Mouse (Mus musculus): ENCODE measurements around the gene Cd47. TPM values are rescaled to one million over a fixed set of nuclear protein-coding genes. Genes with fewer than 3 reads are reported as not detected.

The Cd47 gene
- polyA plus RNA-seq, 1 experiment from 2014 or later: 32.2 TPM

DNA sequence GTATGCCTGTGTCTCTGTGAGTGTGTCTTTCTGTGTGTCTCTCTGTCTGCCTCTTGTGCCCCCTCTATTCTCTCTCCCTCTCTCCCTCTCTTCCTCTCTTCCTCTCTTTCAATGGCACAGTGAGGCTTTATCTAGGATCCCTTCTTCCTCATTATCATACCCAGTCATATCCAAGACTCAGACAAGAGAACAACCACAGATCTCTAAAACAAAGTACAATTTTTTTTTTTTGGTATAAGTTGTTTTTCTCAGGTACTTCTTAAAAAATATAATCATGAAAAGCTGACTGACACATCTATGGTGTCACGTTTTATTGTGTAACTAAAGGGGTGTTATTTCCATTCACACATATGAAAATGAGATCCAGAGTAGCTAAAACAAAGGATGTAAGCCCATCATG lies 27.3 kb upstream of the Cd47 start:
- no peak overlapping the region for H3K27ac ChIP-seq (replicated peaks)
- no peak for DNase-seq (ENCODE audit: low spot score)
- H3K4me3 ChIP-seq: no peak overlapping the region
- no peaks in the 10 kb centered on the region for H3K9me3 ChIP-seq
- no peaks in the 10 kb centered on the region for H3K36me3 ChIP-seq (replicated peaks)
- H3K27me3 ChIP-seq (replicated peaks; ENCODE audit: low read depth, poor library complexity, severe bottlenecking): no peaks in the 10 kb centered on the region
- no peaks in the 10 kb centered on the region for H3K4me1 ChIP-seq
- WGBS: 84% methylated on average over 1 of the region's 1 CpGs

DNA sequence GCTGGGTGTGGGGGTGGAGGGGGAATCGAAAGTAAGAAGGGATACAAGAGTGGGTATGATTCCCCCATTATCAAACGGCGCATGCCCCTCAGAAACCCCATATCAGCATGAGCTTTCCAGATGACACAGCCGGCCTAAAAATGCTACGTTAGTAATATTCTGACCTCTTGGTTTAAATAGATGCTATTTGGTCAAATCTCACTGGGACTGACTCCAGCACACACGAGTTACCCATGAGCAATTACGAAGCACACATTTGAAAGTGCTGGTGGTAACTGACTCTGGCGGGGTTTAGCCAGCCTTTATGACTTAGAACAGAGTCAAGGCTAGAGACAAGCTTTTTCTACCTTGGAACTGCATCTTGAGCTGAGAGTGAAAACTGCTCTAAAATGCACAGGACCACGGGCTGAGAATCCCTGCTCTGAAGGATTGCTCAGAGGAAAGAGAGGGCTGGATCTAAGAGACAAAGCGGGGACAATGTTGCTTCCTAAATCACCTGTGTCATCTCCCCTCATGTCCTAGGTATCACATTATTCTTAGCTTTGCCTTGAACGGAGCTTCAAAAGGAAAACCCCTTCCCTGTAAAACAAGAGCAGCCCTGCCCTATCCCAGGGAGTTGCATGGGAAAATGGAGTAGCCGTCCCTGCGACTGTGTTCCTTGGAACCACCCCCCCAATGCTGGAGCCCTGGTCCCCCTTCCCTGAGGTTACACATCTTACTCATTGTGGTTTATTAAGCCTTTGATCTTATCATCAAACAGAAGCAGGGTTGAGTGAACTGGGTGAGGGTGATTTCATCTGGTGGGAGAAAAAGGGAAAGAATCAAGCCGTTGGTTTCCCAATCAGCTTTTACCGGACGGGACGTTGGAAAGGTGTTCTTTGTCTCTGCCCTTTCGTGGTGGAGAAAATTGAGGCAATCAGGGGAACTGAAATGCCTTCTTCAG lies 26.0 kb upstream of the Cd47 start:
- Histone ChIP-seq H3K4me3 (no peak overlapping the region), H3K36me3 (replicated peaks) (no peaks in the 10 kb centered on the region), H3K9me3 (no peaks in the 10 kb centered on the region), H3K27ac (replicated peaks) (no peak overlapping the region), H3K4me1 (no peaks in the 10 kb centered on the region), H3K27me3 (replicated peaks; ENCODE audit: low read depth, poor library complexity, severe bottlenecking) (no peaks in the 10 kb centered on the region)
- WGBS: 87% methylated on average over 18 of the region's 18 CpGs
- no peak for DNase-seq (ENCODE audit: low spot score)

DNA sequence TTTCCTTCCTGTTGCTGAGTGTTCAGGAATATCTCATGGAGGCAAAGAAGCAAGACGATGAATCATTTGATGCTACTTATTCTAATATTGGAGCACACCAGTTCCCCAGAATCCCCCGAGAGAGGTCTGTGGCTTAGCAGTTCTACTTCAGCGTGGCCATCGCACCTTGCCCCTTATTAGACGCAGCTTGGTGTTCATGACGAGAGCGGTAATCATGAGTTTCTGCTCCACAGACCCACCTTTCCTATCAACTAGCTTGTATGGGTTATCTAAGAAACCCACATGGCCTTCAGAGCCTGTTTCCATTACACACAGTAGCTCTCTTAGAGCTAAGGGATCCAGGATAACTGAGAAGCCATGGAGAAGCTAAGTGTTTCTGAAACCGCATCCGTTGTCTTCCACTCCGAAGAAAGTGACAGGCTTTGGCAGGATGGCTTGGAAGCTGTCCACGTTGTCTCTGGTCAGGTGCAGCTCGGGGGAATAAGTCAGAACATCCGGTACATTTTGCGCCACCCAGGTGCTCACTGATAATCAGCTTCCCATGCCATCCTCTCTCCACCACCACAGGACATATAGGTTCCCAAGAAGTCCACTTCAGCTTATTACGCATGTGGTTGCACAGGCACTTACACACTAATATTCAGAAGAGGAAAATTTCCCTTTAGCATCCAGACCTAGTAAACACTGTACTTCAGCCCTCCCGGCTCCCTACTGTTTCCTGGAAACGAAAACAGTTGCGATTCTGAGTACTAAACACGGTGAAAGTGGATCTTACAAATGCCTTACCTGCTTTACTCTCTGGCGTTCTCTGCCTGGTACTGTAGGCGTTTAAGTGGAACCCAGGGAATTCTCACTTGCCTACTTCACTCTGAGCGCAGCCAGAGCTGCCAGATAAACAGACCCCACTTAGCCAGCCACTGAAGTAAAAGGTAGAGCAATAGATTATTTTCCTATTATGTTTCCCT lies 25.0 kb upstream of the Cd47 start:
- no peak overlapping the region for H3K4me3 ChIP-seq
- no peaks in the 10 kb centered on the region for H3K27me3 ChIP-seq (replicated peaks; ENCODE audit: low read depth, poor library complexity, severe bottlenecking)
- WGBS: 89% methylated on average over 22 of the region's 22 CpGs
- no peaks in the 10 kb centered on the region for H3K9me3 ChIP-seq
- H3K27ac ChIP-seq (replicated peaks): no peak overlapping the region
- no peaks in the 10 kb centered on the region for H3K36me3 ChIP-seq (replicated peaks)
- H3K4me1 ChIP-seq: no peaks in the 10 kb centered on the region
- DNase-seq (ENCODE audit: low spot score): no peak

DNA sequence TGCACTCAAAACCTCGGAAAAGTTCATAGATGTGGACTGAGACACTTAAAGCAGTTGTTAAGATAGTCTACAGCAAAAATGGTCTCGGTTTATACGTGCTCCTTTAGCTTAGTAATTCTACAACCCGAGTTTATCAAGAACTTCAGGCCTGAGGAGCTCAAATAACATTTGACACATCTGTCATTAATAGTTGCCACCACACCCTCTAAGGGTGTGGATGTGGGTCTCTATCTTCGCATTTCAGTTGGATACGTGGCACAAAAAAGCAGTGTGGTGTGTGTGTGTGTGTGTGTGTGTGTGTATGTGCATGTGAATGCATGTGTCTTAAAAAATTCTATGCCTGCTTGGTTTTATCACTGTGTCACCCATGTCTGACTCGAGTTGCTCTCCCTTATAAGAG lies 23.4 kb upstream of the Cd47 start:
- Histone ChIP-seq H3K9me3 (no peaks in the 10 kb centered on the region), H3K27ac (replicated peaks) (no peak overlapping the region), H3K27me3 (replicated peaks; ENCODE audit: low read depth, poor library complexity, severe bottlenecking) (no peaks in the 10 kb centered on the region), H3K36me3 (replicated peaks) (no peaks in the 10 kb centered on the region), H3K4me3 (no peak overlapping the region), H3K4me1 (no peaks in the 10 kb centered on the region)
- no peak for DNase-seq (ENCODE audit: low spot score)
- WGBS: 77% methylated on average over 7 of the region's 7 CpGs

DNA sequence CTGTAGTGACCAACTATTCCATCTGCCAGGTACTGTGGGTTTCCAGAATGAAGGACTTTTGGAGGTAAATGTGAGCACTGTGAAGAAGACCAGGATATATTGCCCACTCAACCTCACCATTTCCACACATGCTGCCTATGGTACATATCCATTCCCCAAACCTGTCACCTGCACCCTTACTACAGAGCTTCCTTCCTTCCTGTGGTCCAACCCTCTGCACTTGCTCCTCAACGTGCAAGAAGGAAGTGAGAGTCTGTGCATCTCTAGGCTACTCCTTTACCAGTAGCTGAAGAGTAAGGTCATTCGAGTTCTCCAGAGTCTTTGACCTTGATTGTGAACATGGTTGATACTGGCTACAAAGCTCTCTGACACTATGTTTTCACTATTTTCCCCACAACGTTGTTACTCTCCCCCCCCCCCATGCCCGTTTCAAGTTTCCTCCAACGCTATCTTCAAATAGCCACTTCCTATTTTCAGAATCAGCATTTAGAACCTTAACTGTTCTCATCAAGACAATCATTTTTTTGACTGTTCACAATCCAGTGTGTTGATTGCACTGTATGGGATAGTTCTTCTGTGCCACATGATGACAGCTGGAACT lies 18.7 kb upstream of the Cd47 start:
- H3K4me3 ChIP-seq: no peak overlapping the region
- no peak for DNase-seq (ENCODE audit: low spot score)
- H3K9me3 ChIP-seq: no peaks in the 10 kb centered on the region
- H3K27me3 ChIP-seq (replicated peaks; ENCODE audit: low read depth, poor library complexity, severe bottlenecking): no peaks in the 10 kb centered on the region
- H3K27ac ChIP-seq (replicated peaks): no peak overlapping the region
- WGBS: 87% methylated on average over 5 of the region's 5 CpGs
- H3K4me1 ChIP-seq: no peaks in the 10 kb centered on the region
- H3K36me3 ChIP-seq (replicated peaks): no peaks in the 10 kb centered on the region

DNA sequence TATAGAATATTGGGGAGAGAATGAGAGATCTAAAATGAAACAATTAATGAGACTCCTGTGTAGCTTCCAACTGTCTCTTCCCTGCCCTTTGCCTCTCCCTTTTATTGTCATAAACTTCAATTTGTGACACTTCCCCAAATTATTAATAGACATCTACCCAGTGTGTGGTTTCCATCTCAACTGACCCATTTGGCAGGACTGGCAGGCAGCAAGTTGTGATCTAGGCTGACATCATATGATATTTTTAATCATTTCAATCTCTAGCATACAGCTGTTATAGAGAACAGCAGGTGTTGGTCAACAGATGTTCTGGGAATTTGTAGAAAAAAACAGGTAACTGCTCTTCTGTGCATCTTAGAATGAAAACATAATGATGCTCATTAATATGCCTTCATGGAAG lies 17.0 kb upstream of the Cd47 start:
- no peak overlapping the region for H3K27ac ChIP-seq (replicated peaks)

DNA sequence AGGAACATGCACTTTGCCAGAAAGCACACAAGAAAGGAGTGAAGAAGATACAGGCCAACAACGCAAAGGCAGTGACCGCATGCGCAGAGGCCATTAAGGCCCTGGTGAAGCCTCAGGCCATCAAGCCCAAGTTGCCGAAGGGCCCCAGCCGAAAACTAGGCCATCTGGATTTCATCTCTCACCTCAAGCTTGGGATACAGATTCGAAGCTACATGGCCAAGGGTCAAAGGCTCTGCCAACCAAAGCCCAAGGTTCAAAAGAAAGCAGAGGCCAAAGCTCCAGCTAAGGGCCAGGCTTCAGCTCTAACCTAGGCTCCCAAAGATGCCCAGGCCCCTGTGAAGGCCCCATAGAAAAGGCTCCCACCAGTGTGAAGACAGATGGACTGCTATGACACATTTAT lies 14.2 kb upstream of the Cd47 start:
- Histone ChIP-seq H3K4me1 (no peaks in the 10 kb centered on the region), H3K9me3 (no peaks in the 10 kb centered on the region), H3K27ac (replicated peaks) (no peak overlapping the region), H3K27me3 (replicated peaks; ENCODE audit: low read depth, poor library complexity, severe bottlenecking) (no peaks in the 10 kb centered on the region), H3K4me3 (no peak overlapping the region), H3K36me3 (replicated peaks) (no peaks in the 10 kb centered on the region)
- no peak for DNase-seq (ENCODE audit: low spot score)
- 80% methylated on average over 6 of the region's 6 CpGs for WGBS

More for the DNA sequence above, 17.0 kb upstream of the Cd47 start:
- no peak overlapping the region for H3K4me3 ChIP-seq
- no peak for DNase-seq (ENCODE audit: low spot score)
- H3K36me3 ChIP-seq (replicated peaks): no peaks in the 10 kb centered on the region
- no peaks in the 10 kb centered on the region for H3K27me3 ChIP-seq (replicated peaks; ENCODE audit: low read depth, poor library complexity, severe bottlenecking)
- H3K4me1 ChIP-seq: no peaks in the 10 kb centered on the region
- no peaks in the 10 kb centered on the region for H3K9me3 ChIP-seq

DNA sequence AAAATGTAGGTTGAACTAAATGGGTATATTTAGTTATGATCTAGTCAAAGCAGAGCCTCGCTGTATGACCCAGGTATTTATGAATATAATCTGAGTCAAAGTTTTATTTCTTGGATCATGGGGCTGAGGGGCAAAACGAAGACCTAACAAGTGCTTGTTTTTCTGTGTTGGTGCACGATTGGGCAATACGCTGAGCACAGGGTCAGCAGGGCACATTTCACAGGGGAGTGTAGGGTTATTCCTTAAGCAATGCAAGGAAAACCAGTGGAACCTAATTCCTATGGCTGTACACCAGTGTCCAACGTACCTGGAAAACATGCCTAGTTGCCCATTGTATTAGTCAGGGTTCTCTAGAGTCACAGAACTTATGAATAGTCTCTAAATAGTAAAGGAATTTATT lies 12.6 kb upstream of the Cd47 start:
- H3K9me3 ChIP-seq: no peaks in the 10 kb centered on the region
- H3K27ac ChIP-seq (replicated peaks): no peak overlapping the region
- no peak overlapping the region for H3K4me3 ChIP-seq
- no peaks in the 10 kb centered on the region for H3K27me3 ChIP-seq (replicated peaks; ENCODE audit: low read depth, poor library complexity, severe bottlenecking)
- 89% methylated on average over 5 of the region's 5 CpGs for WGBS
- H3K4me1 ChIP-seq: no peaks in the 10 kb centered on the region
- H3K36me3 ChIP-seq (replicated peaks): no peaks in the 10 kb centered on the region
- DNase-seq (ENCODE audit: low spot score): no peak

DNA sequence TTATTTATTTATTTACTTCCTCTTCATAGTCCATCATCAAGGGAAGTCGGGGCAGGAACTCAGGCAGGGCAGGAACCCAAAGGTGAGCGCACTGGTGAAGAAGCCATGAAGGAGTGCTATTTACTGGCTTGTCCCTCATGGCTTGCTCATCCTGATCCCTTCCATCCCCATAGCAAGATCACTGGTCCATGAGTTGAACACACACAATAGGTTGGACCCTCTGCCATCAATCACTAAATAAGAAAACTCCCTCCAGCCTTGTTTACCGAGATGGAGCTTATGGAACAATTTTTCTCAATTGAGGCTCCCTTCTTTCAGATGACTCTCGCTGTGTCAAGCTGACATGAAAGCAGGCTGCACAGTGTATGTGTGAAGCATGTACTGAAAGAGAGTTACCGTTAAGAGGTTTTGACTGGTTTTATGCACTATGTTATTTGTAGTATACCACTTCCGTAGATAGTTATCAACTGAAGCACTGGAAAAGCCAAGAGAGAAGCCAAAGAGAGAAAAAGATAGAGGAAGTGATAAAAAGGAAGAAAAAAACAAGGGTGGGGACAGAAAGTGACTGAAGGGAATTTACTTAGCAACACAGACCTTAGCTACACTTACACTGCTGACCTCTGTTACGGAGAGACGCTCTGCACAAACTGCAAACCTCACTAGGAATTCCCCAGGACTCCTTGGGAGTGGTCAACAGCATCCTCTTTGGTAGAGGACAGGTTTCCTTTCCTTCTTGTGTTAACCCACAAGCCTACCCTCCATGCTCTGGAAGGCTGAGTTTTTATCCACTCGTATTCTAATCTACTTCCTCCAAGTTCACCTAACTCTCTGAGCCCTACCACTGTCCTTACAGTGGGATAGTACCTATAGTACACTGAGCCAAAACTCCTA lies 9.5 kb upstream of the Cd47 start:
- Histone ChIP-seq H3K4me3 (no peak overlapping the region), H3K27me3 (replicated peaks; ENCODE audit: low read depth, poor library complexity, severe bottlenecking) (no peaks in the 10 kb centered on the region), H3K36me3 (replicated peaks) (no peaks in the 10 kb centered on the region), H3K4me1 (no peaks in the 10 kb centered on the region), H3K9me3 (no peaks in the 10 kb centered on the region), H3K27ac (replicated peaks) (no peak overlapping the region)
- WGBS: 90% methylated on average over 9 of the region's 9 CpGs
- DNase-seq (ENCODE audit: low spot score): no peak

DNA sequence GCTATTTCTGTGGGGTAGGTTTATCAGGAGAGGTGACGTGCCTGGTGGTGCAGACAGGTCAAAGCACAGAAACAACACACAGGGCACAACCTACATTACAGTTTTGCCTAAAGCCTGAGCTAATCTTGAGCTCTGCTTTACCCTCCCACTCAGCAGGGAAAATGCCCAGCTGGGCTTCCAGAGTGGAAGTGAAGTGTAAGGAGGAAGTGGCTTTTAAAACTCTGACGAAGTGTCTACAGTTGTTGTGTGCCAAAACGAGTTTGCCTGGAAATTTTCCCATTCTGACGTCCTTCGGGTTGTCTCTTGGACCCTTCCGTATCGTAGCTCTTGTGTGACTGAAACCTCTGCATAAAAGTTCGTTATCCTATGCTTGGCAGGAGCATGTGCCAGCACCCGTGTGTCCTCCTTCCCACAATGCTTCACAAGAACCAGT lies 7.9 kb upstream of the Cd47 start:
- WGBS: 83% methylated on average over 9 of the region's 9 CpGs
- no peak overlapping the region for H3K4me3 ChIP-seq
- H3K27ac ChIP-seq (replicated peaks): no peak overlapping the region
- H3K4me1 ChIP-seq: no peaks in the 10 kb centered on the region
- no peaks in the 10 kb centered on the region for H3K36me3 ChIP-seq (replicated peaks)
- no peak for DNase-seq (ENCODE audit: low spot score)
- H3K9me3 ChIP-seq: no peaks in the 10 kb centered on the region
- H3K27me3 ChIP-seq (replicated peaks; ENCODE audit: low read depth, poor library complexity, severe bottlenecking): no peaks in the 10 kb centered on the region

DNA sequence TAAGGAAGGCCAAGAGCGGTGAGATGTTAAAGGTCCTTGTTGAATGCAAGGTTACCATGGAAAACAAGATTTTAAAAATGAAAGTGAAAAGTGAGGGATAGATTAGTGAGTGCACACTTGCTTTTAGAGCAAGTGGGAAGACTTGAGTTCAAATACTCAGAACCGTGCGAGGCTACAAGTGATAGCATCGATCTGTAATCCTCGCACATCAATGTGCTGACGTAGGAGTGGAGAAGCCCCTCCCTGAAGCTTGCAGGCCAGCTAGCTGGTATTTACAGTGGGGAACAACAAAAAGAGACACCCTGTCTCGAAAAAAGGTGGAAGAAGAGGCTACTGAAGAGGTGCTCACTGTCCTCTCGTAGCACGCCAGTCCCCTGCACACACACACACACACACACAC lies 6.7 kb upstream of the Cd47 start:
- H3K27me3 ChIP-seq (replicated peaks; ENCODE audit: low read depth, poor library complexity, severe bottlenecking): no peaks in the 10 kb centered on the region
- 87% methylated on average over 9 of the region's 9 CpGs for WGBS
- no peaks in the 10 kb centered on the region for H3K9me3 ChIP-seq
- H3K4me1 ChIP-seq: no peaks in the 10 kb centered on the region
- DNase-seq (ENCODE audit: low spot score): no peak
- no peak overlapping the region for H3K27ac ChIP-seq (replicated peaks)
- H3K4me3 ChIP-seq: no peak overlapping the region
- H3K36me3 ChIP-seq (replicated peaks): no peaks in the 10 kb centered on the region

DNA sequence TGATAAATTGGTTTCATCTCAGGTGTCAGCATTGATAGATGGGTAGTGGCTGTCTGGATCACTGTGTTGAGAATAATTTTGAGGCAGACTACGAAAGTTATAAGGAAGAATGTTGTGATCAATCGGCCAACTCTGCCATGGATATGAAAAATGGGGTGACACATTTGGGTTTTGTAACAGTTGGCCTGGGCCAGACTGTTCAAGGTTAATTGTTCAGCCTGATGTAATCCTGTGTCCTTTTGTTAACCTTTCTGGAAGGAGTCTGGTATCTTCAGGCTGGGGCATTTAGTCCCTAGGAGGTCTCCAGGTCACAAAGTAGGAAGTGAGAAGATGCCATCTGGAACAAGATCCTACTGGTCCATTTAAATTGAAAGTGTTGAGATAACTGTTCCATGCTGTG lies 4.1 kb upstream of the Cd47 start:
- Histone ChIP-seq H3K9me3 (no peaks in the 10 kb centered on the region), H3K36me3 (replicated peaks) (no peaks in the 10 kb centered on the region), H3K4me1 (peaks cover 2% of the 10 kb centered on the region; the same call in 1 of the 2 replicates), H3K27me3 (replicated peaks; ENCODE audit: low read depth, poor library complexity, severe bottlenecking) (no peaks in the 10 kb centered on the region), H3K27ac (replicated peaks) (no peak overlapping the region), H3K4me3 (no peak overlapping the region)
- WGBS: 87% methylated on average over 2 of the region's 2 CpGs
- no peak for DNase-seq (ENCODE audit: low spot score)
